Mouse (Mus musculus) neutrophil, adult 65 days (primary cell): ENCODE results near the gene Ccdc28a. TPM values are rescaled to one million over a fixed set of nuclear protein-coding genes. Genes with fewer than 3 reads are reported as not detected.

Experiments
- total RNA-seq: library from RNA; stranded (reverse); gene quantifications from 2 replicates; pipeline ENCODE4 v1.2.4, GENCODE M21; 2023

Gene Ccdc28a
- total RNA-seq: 14.9 and 17.2 TPM in 2 replicates

GRCm38 (mm10) chr10:18234560-18235401 is at the start of gene Ccdc28a:
Gene Ccdc28a (minus strand): TSS chr10:18234998.

GRCm38 (mm10) chr10:18210726-18211125 is 24.1 kb downstream of the Ccdc28a start, which contains the start of gene Ect2l:
Gene Ect2l (minus strand): TSS chr10:18210890.

Other genes starting within 250 kb of the Ccdc28a start
- gene Abracl, start 211.7 kb downstream of the Ccdc28a start, total RNA-seq: 124 and 134 TPM in 2 replicates
- gene Reps1, start 179.1 kb downstream of the Ccdc28a start, total RNA-seq: 53.8 and 79.0 TPM in 2 replicates
- not detected in 2 replicates for gene Ect2l, start 24.1 kb downstream of the Ccdc28a start, total RNA-seq
- gene Nhsl1, start 84.0 kb upstream of the Ccdc28a start, total RNA-seq: 0.39 and 0.44 TPM in 2 replicates